Mouse (Mus musculus) heart, postnatal 0 days (tissue): ENCODE data around the gene Rap2b.

Experiments used
- CTCF ChIP-seq: IDR thresholded peaks from 2 replicates; pipeline ENCODE4 v1.5.1; 2016; ENCODE audit warnings: antibody characterized with exemption, control low read depth, low read depth
- EP300 ChIP-seq: IDR thresholded peaks from 2 replicates; pipeline ENCODE4 v1.6.1; 2016; ENCODE audit warnings: antibody characterized with exemption, low read depth

DNA sequence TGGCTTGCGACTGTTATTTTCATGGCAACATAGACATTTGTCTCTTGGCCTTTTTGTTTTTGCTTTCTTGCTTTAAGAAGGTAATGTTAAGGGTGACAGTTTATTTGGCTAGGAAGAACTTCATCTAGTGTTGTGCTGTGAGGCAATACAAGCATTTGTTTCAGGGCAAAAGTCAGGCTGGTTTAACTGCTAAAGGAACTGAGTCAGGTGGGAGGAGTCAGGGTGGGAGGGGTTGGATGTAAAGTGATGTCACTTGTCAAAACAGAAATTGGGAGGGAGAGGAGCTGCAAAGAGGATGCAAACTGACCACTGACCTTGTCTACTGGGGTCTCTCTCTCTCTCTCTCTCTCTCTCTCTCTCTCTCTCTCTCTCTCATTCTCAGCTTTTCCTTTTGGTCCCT, 7.0 kb downstream of the Rap2b start:
- TF ChIP-seq CTCF (no peak), EP300 (no peak)
